Mouse (Mus musculus): ENCODE data around the gene Slc35f5.

DNA sequence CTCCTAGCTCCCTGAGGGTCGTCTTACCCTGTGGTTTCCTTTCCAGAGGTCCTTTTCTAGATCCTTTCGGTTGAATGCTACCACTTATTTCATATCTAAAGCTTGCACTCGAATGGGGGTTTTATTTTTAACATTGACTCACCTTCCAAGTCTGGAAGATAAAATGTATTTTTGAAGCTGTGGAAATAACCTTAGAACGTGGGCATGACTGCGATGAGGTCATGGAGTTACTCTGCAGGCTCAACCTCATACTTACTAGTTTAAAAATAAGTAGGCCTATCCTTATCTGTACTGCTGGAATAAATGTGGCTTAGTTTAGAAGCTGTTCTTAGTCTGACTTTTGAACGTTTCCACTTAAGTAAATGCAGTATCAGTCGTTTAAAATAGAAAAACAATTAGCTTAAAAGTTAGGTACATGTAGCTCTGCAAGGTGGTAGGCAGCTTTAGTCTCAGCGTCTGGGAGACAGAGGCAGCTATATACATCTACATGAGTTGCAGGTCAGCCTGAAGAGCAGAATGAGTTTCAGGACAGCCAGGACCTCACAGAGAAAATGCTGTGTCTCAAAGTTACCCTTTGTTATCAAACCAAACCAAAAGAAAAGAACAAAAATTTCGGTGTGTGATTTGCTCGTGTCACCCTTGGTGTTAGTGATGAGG, 15.2 kb downstream of the Slc35f5 start:
- TF ChIP-seq CTCF (IDR thresholded peaks at IDR 0.05; ENCODE audit: low read depth, low read length) (no peak), POLR2A (IDR thresholded peaks at IDR 0.05; ENCODE audit: borderline replicate concordance, low read depth, low read length) (no peak)

Data from bone marrow macrophage, adult 2 months (primary cell).